Mouse (Mus musculus) erythroblast, embryonic 14.5 days (primary cell): ENCODE data around the gene Tmc2. TPM values are rescaled to one million over a fixed set of nuclear protein-coding genes. Genes with fewer than 3 reads are reported as not detected.

Experiments used
- H3K27me3 ChIP-seq: 2 replicates; pipeline ENCODE4 v1.6.1; 2012; ENCODE audit warnings: inconsistent platforms; ENCODE audit not compliant: control insufficient read depth
- H3K36me3 ChIP-seq: 2 replicates; pipeline ENCODE4 v1.6.1; 2012; ENCODE audit warnings: mild to moderate bottlenecking, inconsistent platforms; ENCODE audit not compliant: control insufficient read depth
- H3K4me1 ChIP-seq: 2 replicates; pipeline ENCODE4 v1.6.1; 2012; ENCODE audit warnings: inconsistent platforms; ENCODE audit not compliant: control insufficient read depth
- H3K4me3 ChIP-seq: replicated peaks from 2 replicates; pipeline ENCODE3; 2012; ENCODE audit warnings: moderate library complexity, mild to moderate bottlenecking, inconsistent platforms
- H3K9me3 ChIP-seq: 2 replicates; pipeline ENCODE4 v1.6.1; 2012; ENCODE audit warnings: low read length, inconsistent platforms, mixed read lengths; ENCODE audit not compliant: control insufficient read depth
- GATA1 ChIP-seq: IDR thresholded peaks from 2 replicates; pipeline ENCODE4 v1.6.1; 2012; ENCODE audit warnings: low read length, inconsistent platforms, mixed read lengths
- TAL1 ChIP-seq: IDR thresholded peaks from 3 replicates; pipeline ENCODE4 v1.6.1; 2012; ENCODE audit warnings: low read length, inconsistent platforms, mixed read lengths
- polyA plus RNA-seq: library from polyadenylated mRNA; stranded (reverse); fragments of >175 nt; gene quantifications from 2 replicates; pipeline ENCODE4 v1.2.3, GENCODE M21; 2012

The Tmc2 gene
- polyA plus RNA-seq, 1 experiment, result not detected

- H3K27me3 ChIP-seq, result peaks cover 84% of the 10 kb centered on the region
- H3K9me3 ChIP-seq, result peaks cover 6% of the 10 kb centered on the region; the same call in 1 of the 2 replicates
- H3K4me3 ChIP-seq, result no peak overlapping the region
- no peaks in the 10 kb centered on the region for H3K36me3 ChIP-seq
- TF ChIP-seq GATA1, result no peak
- H3K4me1 ChIP-seq, result no peaks in the 10 kb centered on the region
These were observed 98.0 kb downstream of the Tmc2 start for GRCm38 (mm10) chr2:130293009-130293408.

- Histone ChIP-seq H3K4me3 (no peak overlapping the region), H3K36me3 (no peaks in the 10 kb centered on the region), H3K27me3 (peaks cover 89% of the 10 kb centered on the region), H3K9me3 (peaks cover 6% of the 10 kb centered on the region; the same call in 1 of the 2 replicates), H3K4me1 (no peaks in the 10 kb centered on the region)
- TF ChIP-seq GATA1 (no peak), TAL1 (no peak)
These were observed 98.5 kb downstream of the Tmc2 start for GRCm38 (mm10) chr2:130293486-130293885.

GRCm38 (mm10) chr2:130294218-130294935 is 99.4 kb downstream of the Tmc2 start:
- H3K4me3 ChIP-seq, result peak overlapping the region; percentile 14
- H3K9me3 ChIP-seq, result peaks cover 6% of the 10 kb centered on the region; the same call in 1 of the 2 replicates
- no peaks in the 10 kb centered on the region for H3K4me1 ChIP-seq
- peaks cover 91% of the 10 kb centered on the region for H3K27me3 ChIP-seq
- no peaks in the 10 kb centered on the region for H3K36me3 ChIP-seq
- TF ChIP-seq TAL1 (no peak), GATA1 (no peak)

- Histone ChIP-seq H3K36me3 (no peaks in the 10 kb centered on the region), H3K9me3 (peaks cover 6% of the 10 kb centered on the region; the same call in 1 of the 2 replicates), H3K27me3 (peaks cover 93% of the 10 kb centered on the region), H3K4me3 (peak within 1 kb of the TSS; percentile 14), H3K4me1 (no peaks in the 10 kb centered on the region)
- TF ChIP-seq TAL1 (no peak), GATA1 (no peak)
These were observed 99.9 kb downstream of the Tmc2 start, which contains the start of gene Ebf4 for GRCm38 (mm10) chr2:130294936-130295277. Gene Ebf4 (plus strand): TSS chr2:130295169.

- H3K9me3 ChIP-seq, result peaks cover 6% of the 10 kb centered on the region; the same call in 1 of the 2 replicates
- H3K36me3 ChIP-seq, result no peaks in the 10 kb centered on the region
- no peak overlapping the region for H3K4me3 ChIP-seq
- peaks cover 91% of the 10 kb centered on the region for H3K27me3 ChIP-seq
- H3K4me1 ChIP-seq, result no peaks in the 10 kb centered on the region
- TF ChIP-seq TAL1, result no peak
- TF ChIP-seq GATA1, result no peak
These were observed 100.5 kb downstream of the Tmc2 start for GRCm38 (mm10) chr2:130295331-130296133.

GRCm38 (mm10) chr2:130296134-130296745 is 101.2 kb downstream of the Tmc2 start:
- Histone ChIP-seq H3K4me3 (no peak overlapping the region), H3K27me3 (peaks cover 84% of the 10 kb centered on the region), H3K36me3 (no peaks in the 10 kb centered on the region), H3K9me3 (peaks cover 6% of the 10 kb centered on the region; the same call in 1 of the 2 replicates), H3K4me1 (no peaks in the 10 kb centered on the region)
- TF ChIP-seq GATA1, result no peak
- no peak for TF ChIP-seq TAL1

GRCm38 (mm10) chr2:130297580-130297979 is 102.6 kb downstream of the Tmc2 start:
- Histone ChIP-seq H3K4me3 (no peak overlapping the region), H3K36me3 (no peaks in the 10 kb centered on the region), H3K9me3 (peaks cover 6% of the 10 kb centered on the region; the same call in 1 of the 2 replicates), H3K27me3 (peaks cover 71% of the 10 kb centered on the region), H3K4me1 (no peaks in the 10 kb centered on the region)
- no peak for TF ChIP-seq TAL1
- no peak for TF ChIP-seq GATA1

GRCm38 (mm10) chr2:130303014-130303413 is 108.0 kb downstream of the Tmc2 start:
- Histone ChIP-seq H3K9me3 (no peaks in the 10 kb centered on the region), H3K27me3 (peaks cover 16% of the 10 kb centered on the region), H3K36me3 (no peaks in the 10 kb centered on the region)

More at GRCm38 (mm10) chr2:130303014-130303413, 108.0 kb downstream of the Tmc2 start:
- Histone ChIP-seq H3K4me3 (no peak overlapping the region), H3K4me1 (no peaks in the 10 kb centered on the region)
- no peak for TF ChIP-seq GATA1
- TF ChIP-seq TAL1, result no peak

Other genes starting within 250 kb of the Tmc2 start
- gene Tgm3, start 182.8 kb upstream of the Tmc2 start, polyA plus RNA-seq, result not detected in 2 replicates
- gene Tgm6, start 82.8 kb upstream of the Tmc2 start, polyA plus RNA-seq, result not detected in 2 replicates
- gene Snrpb, start 15.8 kb upstream of the Tmc2 start, polyA plus RNA-seq, result 43.6 and 46.0 TPM in 2 replicates
- gene Nop56, start 79.2 kb downstream of the Tmc2 start, polyA plus RNA-seq, result 6.1 and 6.4 TPM in 2 replicates
- gene Idh3b, start 89.4 kb downstream of the Tmc2 start, polyA plus RNA-seq, result 6.8 and 9.7 TPM in 2 replicates
- gene Ebf4, start 100.0 kb downstream of the Tmc2 start, polyA plus RNA-seq, result not detected in 2 replicates
- not detected in 2 replicates for gene Cpxm1, start 202.4 kb downstream of the Tmc2 start, polyA plus RNA-seq
- not detected in 2 replicates for gene Gm28372, start 210.0 kb downstream of the Tmc2 start, polyA plus RNA-seq
- not detected in 2 replicates for gene 1700020A23Rik, start 210.1 kb downstream of the Tmc2 start, polyA plus RNA-seq
- not detected in 2 replicates for gene Tmem239, start 211.3 kb downstream of the Tmc2 start, polyA plus RNA-seq
- 1.2 and 1.3 TPM in 2 replicates for gene Vps16, start 229.1 kb downstream of the Tmc2 start, polyA plus RNA-seq
- 0.38 and 0.42 TPM in 2 replicates for gene Pced1a, start 229.5 kb downstream of the Tmc2 start, polyA plus RNA-seq